Mouse (Mus musculus): ENCODE measurements around the gene Dcaf6.
"Not testable (repeated sequence)": the region's sequence is repeated elsewhere in the genome, so short reads cannot be mapped to it uniquely, and the experiment has no call there.

The Dcaf6 gene

GRCm38 (mm10) chr1:165421357-165421915, 38.8 kb downstream of the Dcaf6 start:
- DNase-seq (ENCODE audit: low spot score) = no peak

- no peak for DNase-seq (ENCODE audit: low spot score)
Measured at GRCm38 (mm10) chr1:165396401-165396805, 63.9 kb downstream of the Dcaf6 start.

- DNase-seq (ENCODE audit: low spot score) = no peak
Measured at GRCm38 (mm10) chr1:165395940-165396339, 64.3 kb downstream of the Dcaf6 start.

GRCm38 (mm10) chr1:165394836-165395235, 65.4 kb downstream of the Dcaf6 start:
- DNase-seq (ENCODE audit: low spot score) = no peak

- no peak for DNase-seq (ENCODE audit: low spot score)
Measured at GRCm38 (mm10) chr1:165393033-165393432, 67.2 kb downstream of the Dcaf6 start.

GRCm38 (mm10) chr1:165388716-165389115, 71.6 kb downstream of the Dcaf6 start:
- no peak for DNase-seq (ENCODE audit: low spot score)

- no peak for DNase-seq (ENCODE audit: low spot score)
Measured at GRCm38 (mm10) chr1:165386525-165386923, 73.8 kb downstream of the Dcaf6 start.

- no peak for DNase-seq (ENCODE audit: low spot score)
Measured at GRCm38 (mm10) chr1:165385810-165386524, 74.3 kb downstream of the Dcaf6 start.

GRCm38 (mm10) chr1:165373839-165374238, 86.4 kb downstream of the Dcaf6 start:
- DNase-seq (ENCODE audit: low spot score) = no peak

- DNase-seq (ENCODE audit: low spot score) = no peak
Measured at GRCm38 (mm10) chr1:165370990-165371389, 89.3 kb downstream of the Dcaf6 start.

- no peak for DNase-seq (ENCODE audit: low spot score)
Measured at GRCm38 (mm10) chr1:165365057-165365456, 95.2 kb downstream of the Dcaf6 start.

- no peak for DNase-seq (ENCODE audit: low spot score)
Measured at GRCm38 (mm10) chr1:165363271-165363670, 97.0 kb downstream of the Dcaf6 start.

- DNase-seq (ENCODE audit: low spot score) = no peak
Measured at GRCm38 (mm10) chr1:165356347-165356746, 103.9 kb downstream of the Dcaf6 start.

GRCm38 (mm10) chr1:165348627-165349026, 111.6 kb downstream of the Dcaf6 start:
- no peak for DNase-seq (ENCODE audit: low spot score)

- no peak for DNase-seq (ENCODE audit: low spot score)
Measured at GRCm38 (mm10) chr1:165344453-165344852, 115.8 kb downstream of the Dcaf6 start.

- DNase-seq (ENCODE audit: low spot score) = no peak
Measured at GRCm38 (mm10) chr1:165342126-165342525, 118.1 kb downstream of the Dcaf6 start.

- no peak for DNase-seq (ENCODE audit: low spot score)
Measured at GRCm38 (mm10) chr1:165332797-165333196, 127.5 kb downstream of the Dcaf6 start.

- no peak for DNase-seq (ENCODE audit: low spot score)
Measured at GRCm38 (mm10) chr1:165330859-165331258, 129.4 kb downstream of the Dcaf6 start.

- DNase-seq (ENCODE audit: low spot score) = not testable (repeated sequence)
Measured at GRCm38 (mm10) chr1:165328384-165329289, 131.6 kb downstream of the Dcaf6 start.

- no peak for DNase-seq (ENCODE audit: low spot score)
Measured at GRCm38 (mm10) chr1:165327831-165328230, 132.4 kb downstream of the Dcaf6 start.

- DNase-seq (ENCODE audit: low spot score) = no peak
Measured at GRCm38 (mm10) chr1:165327370-165327769, 132.9 kb downstream of the Dcaf6 start.

GRCm38 (mm10) chr1:165322934-165323333, 137.3 kb downstream of the Dcaf6 start:
- no peak for DNase-seq (ENCODE audit: low spot score)

- no peak for DNase-seq (ENCODE audit: low spot score)
Measured at GRCm38 (mm10) chr1:165321891-165322290, 138.4 kb downstream of the Dcaf6 start.

Measured in layer of hippocampus, adult 9-10 months (tissue).